Mouse (Mus musculus) forebrain, embryonic 16.5 days (tissue): ENCODE measurements around the gene Spem1. TPM values are rescaled to one million over a fixed set of nuclear protein-coding genes. Genes with fewer than 3 reads are reported as not detected.

Experiments used
- ATAC-seq: fragments of 200-750 bp; cut with Nextera tagmentation; 2 replicates; pipeline ENCODE4 v1.8.0; 2017; ENCODE audit warnings: mild to moderate bottlenecking, moderate library complexity
- H3K27ac ChIP-seq: fragments of 300-500 bp; sonication (generic); 2 replicates; pipeline ENCODE4 v1.5.1; 2014; ENCODE audit warnings: low read length, control low read depth
- H3K27me3 ChIP-seq: fragments of 300-500 bp; sonication (generic); replicated peaks from 2 replicates; pipeline ENCODE4 v1.6.1; 2014; ENCODE audit warnings: low read length; ENCODE audit not compliant: control insufficient read depth, insufficient read depth
- H3K36me3 ChIP-seq: fragments of 300-500 bp; sonication (generic); 2 replicates; pipeline ENCODE4 v1.6.1; 2014; ENCODE audit not compliant: control insufficient read depth, insufficient read depth
- H3K4me1 ChIP-seq: fragments of 300-500 bp; sonication (generic); replicated peaks from 2 replicates; pipeline ENCODE4 v1.6.1; 2014; ENCODE audit warnings: low read length; ENCODE audit not compliant: control insufficient read depth, insufficient read depth
- H3K4me2 ChIP-seq: fragments of 300-500 bp; sonication (generic); 2 replicates; pipeline ENCODE4 v1.6.1; 2014; ENCODE audit warnings: mild to moderate bottlenecking, low read length, control low read depth
- H3K4me3 ChIP-seq: fragments of 300-500 bp; sonication (generic); replicated peaks from 2 replicates; pipeline ENCODE4 v1.5.1; 2014; ENCODE audit warnings: mild to moderate bottlenecking, low read length, control low read depth
- H3K9ac ChIP-seq: fragments of 300-500 bp; sonication (generic); replicated peaks from 2 replicates; pipeline ENCODE4 v1.6.1; 2014; ENCODE audit warnings: low read depth, low read length, control low read depth
- H3K9me3 ChIP-seq: fragments of 300-500 bp; sonication (generic); 2 replicates; pipeline ENCODE4 v1.6.1; 2016; ENCODE audit warnings: low read length; ENCODE audit not compliant: control insufficient read depth
- WGBS: fragments of 180-500 bp; shearing (Covaris S2); extraction: QIAGEN DNeasy Blood & Tissue Kit; methylation state at CpG from one replicate; pipeline ENCODE4 v1.1.7; 2014; 5-methylcytosine and 5-hydroxymethylcytosine counted together
- polyA plus RNA-seq: library from polyadenylated mRNA; unstranded; fragments of >200 nt; fragmentation: Nextera tagmentation; extraction: Ambion mirVana; gene quantifications from 2 replicates; pipeline ENCODE4 v1.2.1, GENCODE M21; 2015

Gene Spem1
- polyA plus RNA-seq, 1 experiment from 2014 or later, result 0.75 TPM

GRCm38 (mm10) chr11:69797924-69798323 is 24.1 kb downstream of the Spem1 start:
- Histone ChIP-seq H3K36me3 (no peaks in the 10 kb centered on the region), H3K27ac (no peak overlapping the region), H3K4me1 (peaks cover 38% of the 10 kb centered on the region), H3K27me3 (peaks cover 2% of the 10 kb centered on the region; the same call in 1 of the 2 replicates), H3K9me3 (no peaks in the 10 kb centered on the region), H3K4me3 (no peak overlapping the region), H3K4me2 (no peak overlapping the region), H3K9ac (no peak overlapping the region)
- ATAC-seq, result no peak
- WGBS, result 77% methylated on average over 7 of the region's 7 CpGs

- Histone ChIP-seq H3K4me3 (peak overlapping the region; percentile 53), H3K9ac (no peak overlapping the region), H3K4me1 (peaks cover 21% of the 10 kb centered on the region), H3K27ac (no peak overlapping the region), H3K4me2 (peak overlapping the region; percentile 87), H3K9me3 (no peaks in the 10 kb centered on the region), H3K36me3 (no peaks in the 10 kb centered on the region), H3K27me3 (peaks cover 4% of the 10 kb centered on the region; the same call in 1 of the 2 replicates)
- no peak for ATAC-seq
- WGBS, result 4% methylated on average over 13 of the region's 13 CpGs
Measured at GRCm38 (mm10) chr11:69795983-69796435, 26.0 kb downstream of the Spem1 start.

GRCm38 (mm10) chr11:69795168-69795982 is 26.6 kb downstream of the Spem1 start, which contains the start of gene Chrnb1:
Chrnb1 (minus strand) TSS chr11:69795943.
- Histone ChIP-seq H3K36me3 (no peaks in the 10 kb centered on the region), H3K27me3 (peaks cover 4% of the 10 kb centered on the region; the same call in 1 of the 2 replicates), H3K4me2 (peak within 1 kb of the TSS; percentile 87), H3K4me3 (peak within 1 kb of the TSS; percentile 53), H3K9ac (peak within 1 kb of the TSS; percentile 48), H3K9me3 (no peaks in the 10 kb centered on the region), H3K27ac (no peak within 1 kb of the TSS), H3K4me1 (peaks cover 21% of the 10 kb centered on the region)
- ATAC-seq, result peak; percentile 95
- WGBS, result 2% methylated on average over 49 of the region's 52 CpGs

- 53% methylated on average over 5 of the region's 5 CpGs for WGBS
- H3K4me3 ChIP-seq, result no peak overlapping the region
- ATAC-seq, result no peak
- peaks cover 11% of the 10 kb centered on the region for H3K4me1 ChIP-seq
- no peaks in the 10 kb centered on the region for H3K36me3 ChIP-seq
- no peak overlapping the region for H3K9ac ChIP-seq
- peaks cover 4% of the 10 kb centered on the region; the same call in 1 of the 2 replicates for H3K27me3 ChIP-seq
- no peak overlapping the region for H3K27ac ChIP-seq
- H3K9me3 ChIP-seq, result no peaks in the 10 kb centered on the region
- no peak overlapping the region for H3K4me2 ChIP-seq
Measured at GRCm38 (mm10) chr11:69793429-69793828, 28.6 kb downstream of the Spem1 start.

DNA sequence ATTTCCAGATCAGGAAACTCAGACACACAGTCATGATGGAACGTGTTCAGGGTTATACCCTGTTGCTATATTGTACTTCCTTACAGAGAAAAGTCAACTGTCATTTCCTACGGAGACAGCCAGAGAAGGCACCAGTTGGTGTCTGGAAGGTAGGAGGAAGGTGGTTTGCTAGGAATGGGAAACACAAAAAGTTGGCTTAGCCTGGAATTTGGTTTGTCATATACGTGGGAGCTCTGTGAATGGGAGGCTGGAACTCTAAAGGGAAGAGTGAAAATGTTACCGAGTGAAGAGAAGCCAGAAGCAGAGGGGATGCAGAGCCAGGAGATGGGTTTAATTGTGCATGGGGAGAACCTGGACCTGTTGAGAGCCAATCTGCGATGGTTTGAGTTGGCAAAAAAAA is 30.6 kb downstream of the Spem1 start:
- ATAC-seq, result no peak
- Histone ChIP-seq H3K9me3 (no peaks in the 10 kb centered on the region), H3K27ac (no peak overlapping the region), H3K4me2 (no peak overlapping the region), H3K36me3 (no peaks in the 10 kb centered on the region), H3K9ac (no peak overlapping the region), H3K27me3 (0 out of 2 replicates have a peak, but pooled peaks cover 4% of the 10 kb centered on the region), H3K4me1 (peaks cover 11% of the 10 kb centered on the region), H3K4me3 (no peak overlapping the region)
- 68% methylated on average over 5 of the region's 5 CpGs for WGBS

- 71% methylated on average over 5 of the region's 5 CpGs for WGBS
- ATAC-seq, result no peak
- H3K4me3 ChIP-seq, result no peak overlapping the region
Measured at GRCm38 (mm10) chr11:69789431-69789830, 32.5 kb downstream of the Spem1 start.

DNA sequence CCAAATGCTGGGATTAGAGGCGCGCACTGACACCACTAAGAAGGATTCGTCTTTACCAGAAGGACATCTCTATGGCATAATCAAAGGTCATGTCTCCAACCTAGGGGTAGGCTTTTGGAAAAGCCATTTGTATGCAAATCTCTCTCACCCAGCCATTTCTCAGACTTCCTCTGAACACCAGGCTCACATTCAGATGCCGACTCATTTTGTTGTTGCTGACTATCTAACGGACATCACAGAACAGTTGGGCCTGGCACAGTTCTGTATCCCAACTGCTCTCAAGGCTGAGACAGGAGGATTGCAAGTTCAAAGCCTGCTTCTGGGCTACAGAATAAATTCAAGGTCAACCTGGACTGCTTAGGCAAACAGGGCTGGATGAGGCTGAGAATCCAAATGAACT is 34.7 kb downstream of the Spem1 start:
- H3K9ac ChIP-seq, result no peak overlapping the region
- H3K4me3 ChIP-seq, result no peak overlapping the region
- no peaks in the 10 kb centered on the region for H3K4me1 ChIP-seq
- no peaks in the 10 kb centered on the region for H3K36me3 ChIP-seq
- 85% methylated on average over 5 of the region's 5 CpGs for WGBS
- no peak overlapping the region for H3K4me2 ChIP-seq
- 0 out of 2 replicates have a peak, but pooled peaks cover 2% of the 10 kb centered on the region for H3K27me3 ChIP-seq
- no peak for ATAC-seq
- H3K27ac ChIP-seq, result no peak overlapping the region
- H3K9me3 ChIP-seq, result no peaks in the 10 kb centered on the region

More at GRCm38 (mm10) chr11:69789431-69789830, 32.5 kb downstream of the Spem1 start:
- no peaks in the 10 kb centered on the region for H3K4me1 ChIP-seq
- H3K27ac ChIP-seq, result no peak overlapping the region
- 0 out of 2 replicates have a peak, but pooled peaks cover 2% of the 10 kb centered on the region for H3K27me3 ChIP-seq
- no peaks in the 10 kb centered on the region for H3K36me3 ChIP-seq
- no peaks in the 10 kb centered on the region for H3K9me3 ChIP-seq
- no peak overlapping the region for H3K4me2 ChIP-seq
- no peak overlapping the region for H3K9ac ChIP-seq

DNA sequence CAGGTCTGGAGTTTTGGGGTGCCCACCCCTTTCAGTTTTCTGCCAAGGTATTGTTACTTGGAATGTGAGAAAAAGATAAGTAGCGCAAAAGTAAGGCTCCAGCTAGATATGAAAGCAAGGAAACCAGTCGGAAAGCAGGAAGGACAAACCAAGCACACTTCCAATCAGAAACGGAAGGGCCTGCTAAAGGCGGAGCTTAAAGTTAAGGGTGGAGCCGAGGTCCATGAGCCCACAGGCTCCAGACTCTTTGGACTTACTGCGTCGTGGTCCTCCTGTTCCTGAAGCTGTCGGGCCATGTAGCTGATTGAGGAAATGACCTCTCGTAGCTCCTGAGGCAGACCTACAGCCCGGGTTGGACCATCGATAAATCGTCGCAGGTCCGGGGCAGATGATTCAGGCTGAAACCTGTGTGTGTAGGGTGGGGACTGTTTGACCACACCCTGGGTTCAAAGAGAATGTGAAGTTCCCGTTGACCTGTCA is 37.1 kb downstream of the Spem1 start:
- Histone ChIP-seq H3K4me1 (no peaks in the 10 kb centered on the region), H3K4me2 (no peak overlapping the region), H3K27ac (no peak overlapping the region), H3K4me3 (no peak overlapping the region), H3K9me3 (no peaks in the 10 kb centered on the region), H3K27me3 (no peaks in the 10 kb centered on the region), H3K36me3 (no peaks in the 10 kb centered on the region), H3K9ac (no peak overlapping the region)
- no peak for ATAC-seq
- 56% methylated on average over 15 of the region's 15 CpGs for WGBS

DNA sequence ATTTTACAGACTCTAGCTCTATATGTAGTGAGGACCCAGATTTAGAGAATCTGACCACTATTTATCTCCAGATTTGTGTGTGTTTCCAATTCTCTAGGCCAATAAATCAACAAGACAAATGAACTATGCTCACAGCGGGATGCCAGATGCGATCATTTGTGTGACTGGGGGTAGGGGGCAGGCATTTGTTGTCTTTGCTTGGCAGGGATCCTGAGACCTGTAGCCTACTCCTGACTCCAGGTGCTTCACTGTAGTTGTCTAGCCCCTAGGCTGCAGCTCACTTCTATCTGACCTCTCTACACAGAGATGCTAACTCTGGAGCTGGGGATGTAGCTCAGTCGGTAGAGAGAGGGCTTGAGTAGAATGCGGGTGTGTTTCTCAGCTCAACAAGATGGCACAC is 40.2 kb downstream of the Spem1 start:
- H3K36me3 ChIP-seq, result no peaks in the 10 kb centered on the region
- WGBS, result 44% methylated on average over 4 of the region's 4 CpGs
- H3K27me3 ChIP-seq, result no peaks in the 10 kb centered on the region
- H3K4me1 ChIP-seq, result no peaks in the 10 kb centered on the region
- no peak overlapping the region for H3K27ac ChIP-seq
- no peak overlapping the region for H3K4me3 ChIP-seq
- H3K9me3 ChIP-seq, result no peaks in the 10 kb centered on the region
- H3K9ac ChIP-seq, result no peak overlapping the region
- ATAC-seq, result no peak
- H3K4me2 ChIP-seq, result no peak overlapping the region
